Mouse (Mus musculus) liver, postnatal 0 days (tissue): ENCODE measurements around the gene Azin2.

ENCODE experiments used
- CTCF ChIP-seq: sonication (generic); IDR thresholded peaks from 2 replicates; pipeline ENCODE4 v1.5.1; 2016; ENCODE audit warnings: antibody characterized with exemption, low read depth
- EP300 ChIP-seq: IDR thresholded peaks from 2 replicates; pipeline ENCODE4 v1.6.1; 2016; ENCODE audit warnings: antibody characterized with exemption, low read depth, mild to moderate bottlenecking

DNA sequence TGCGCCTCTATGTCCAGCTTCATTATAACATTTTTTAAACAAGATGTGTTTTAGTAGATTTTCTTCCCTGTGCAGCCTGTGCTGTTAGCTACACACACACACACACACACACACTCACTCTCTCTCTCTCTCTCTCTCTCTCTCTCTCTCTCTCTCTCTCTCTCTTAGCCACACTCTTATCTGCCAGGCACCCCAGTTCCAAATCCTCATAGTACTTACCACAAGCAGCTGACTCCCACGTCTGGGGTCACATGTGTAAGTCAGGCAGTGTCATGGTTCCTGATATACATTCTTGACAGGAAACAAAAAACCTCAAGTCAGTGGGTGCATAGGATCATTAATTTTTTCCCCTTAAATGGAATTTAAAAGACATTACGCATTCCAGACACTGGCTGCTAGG lies 46.4 kb upstream of the Azin2 start:
- no peak for TF ChIP-seq CTCF
- no peak for TF ChIP-seq EP300
